Mouse (Mus musculus): ENCODE results near the gene Tmem100.

DNA sequence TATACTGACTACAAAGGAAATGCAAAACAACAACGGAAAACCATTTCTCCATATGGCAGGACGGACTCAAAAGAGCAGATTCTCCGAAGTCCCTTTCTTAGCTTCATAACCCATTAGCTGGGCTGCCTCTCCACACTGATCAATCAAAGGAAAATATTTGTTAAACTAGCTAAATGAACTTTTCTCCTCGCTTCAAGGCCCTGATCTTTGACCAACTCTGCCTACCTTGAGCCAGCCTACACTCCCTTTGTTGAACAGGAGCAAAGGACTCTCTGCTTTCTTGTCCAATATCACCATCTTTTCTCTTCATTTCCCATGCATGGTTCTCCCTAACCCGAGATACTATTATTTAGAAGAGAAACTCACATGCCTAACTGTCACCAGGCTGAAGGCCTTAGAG, 34.6 kb upstream of the Tmem100 start:
- TF ChIP-seq EP300 (IDR thresholded peaks at IDR 0.05; ENCODE audit: insufficient read depth, low read depth, low read length) (no peak), CTCF (IDR thresholded peaks at IDR 0.05) (no peak)
